Mouse (Mus musculus): ENCODE data around the gene Tead3.

- TF ChIP-seq POLR2A (IDR thresholded peaks at IDR 0.05; ENCODE audit: low read depth, low read length) (no peak), CTCF (IDR thresholded peaks at IDR 0.05; ENCODE audit: borderline replicate concordance, insufficient read depth, low read length) (no peak)
These were observed 59.9 kb downstream of the Tead3 start for GRCm38 (mm10) chr17:28290671-28291070.

Data from embryonic fibroblast, embryonic 13.5 days (primary cell).